Mouse (Mus musculus) E14TG2a.4 (cell line): ENCODE results near the gene Haghl.
"Not testable (repeated sequence)": the region's sequence is repeated elsewhere in the genome, so short reads cannot be mapped to it uniquely, and the experiment has no call there.

ENCODE experiments used
- H3K27me3 ChIP-seq: 2 replicates; pipeline ENCODE4 v1.6.1; 2014; ENCODE audit warnings: low read length, control low read depth; ENCODE audit not compliant: insufficient read depth
- H3K36me3 ChIP-seq: 2 replicates; pipeline ENCODE4 v1.6.1; 2014; ENCODE audit warnings: low read length, control low read depth; ENCODE audit not compliant: insufficient read depth
- H3K4me1 ChIP-seq: replicated peaks from 2 replicates; pipeline ENCODE4 v1.6.1; 2014; ENCODE audit warnings: low read depth, low read length, control low read depth
- H3K4me3 ChIP-seq: replicated peaks from 2 replicates; pipeline ENCODE4 v1.5.1; 2014; ENCODE audit warnings: mild to moderate bottlenecking, low read length
- H3K9me3 ChIP-seq: 2 replicates; pipeline ENCODE4 v1.6.1; 2014; ENCODE audit warnings: low read length, control low read depth
- CTCF ChIP-seq: conservative IDR thresholded peaks from 2 replicates; pipeline ENCODE4 v1.5.1; 2014; ENCODE audit warnings: low read length
- NANOG ChIP-seq: IDR thresholded peaks from 2 replicates; pipeline ENCODE4 v1.6.1; 2014; ENCODE audit warnings: borderline replicate concordance, low read length, mixed read lengths
- POU5F1 ChIP-seq: IDR thresholded peaks from 2 replicates; pipeline ENCODE4 v1.6.1; 2014; ENCODE audit warnings: low read length, borderline replicate concordance

The Haghl gene

GRCm38 (mm10) chr17:25749314-25749713, 36.2 kb downstream of the Haghl start:
- H3K4me1 ChIP-seq = peaks cover 39% of the 10 kb centered on the region
- TF ChIP-seq POU5F1 (no peak), CTCF (no peak), NANOG (no peak)
- 0 out of 2 replicates have a peak, but pooled peaks cover 8% of the 10 kb centered on the region for H3K27me3 ChIP-seq
- no peak overlapping the region for H3K4me3 ChIP-seq
- H3K36me3 ChIP-seq = no peaks in the 10 kb centered on the region
- H3K9me3 ChIP-seq = no peaks in the 10 kb centered on the region

GRCm38 (mm10) chr17:25748238-25748637, 37.2 kb downstream of the Haghl start:
- H3K36me3 ChIP-seq = no peaks in the 10 kb centered on the region
- no peak overlapping the region for H3K4me3 ChIP-seq
- TF ChIP-seq NANOG (no peak), POU5F1 (no peak), CTCF (no peak)
- H3K9me3 ChIP-seq = no peaks in the 10 kb centered on the region
- peaks cover 14% of the 10 kb centered on the region; the same call in 1 of the 2 replicates for H3K27me3 ChIP-seq
- H3K4me1 ChIP-seq = peaks cover 29% of the 10 kb centered on the region

- Histone ChIP-seq H3K4me3 (peak overlapping the region; percentile 29; the same call in 1 of the 2 replicates), H3K4me1 (peaks cover 24% of the 10 kb centered on the region), H3K9me3 (no peaks in the 10 kb centered on the region), H3K27me3 (peaks cover 16% of the 10 kb centered on the region; the same call in 1 of the 2 replicates), H3K36me3 (no peaks in the 10 kb centered on the region)
- TF ChIP-seq POU5F1 (no peak), NANOG (no peak), CTCF (no peak)
Measured at GRCm38 (mm10) chr17:25744311-25744710, 41.2 kb downstream of the Haghl start.

GRCm38 (mm10) chr17:25743831-25744230, 41.6 kb downstream of the Haghl start:
- H3K9me3 ChIP-seq = no peaks in the 10 kb centered on the region
- H3K27me3 ChIP-seq = peaks cover 16% of the 10 kb centered on the region; the same call in 1 of the 2 replicates
- no peaks in the 10 kb centered on the region for H3K36me3 ChIP-seq
- no peak for TF ChIP-seq NANOG
- TF ChIP-seq POU5F1 = no peak
- no peak for TF ChIP-seq CTCF
- H3K4me1 ChIP-seq = peaks cover 24% of the 10 kb centered on the region
- H3K4me3 ChIP-seq = no peak overlapping the region

- H3K36me3 ChIP-seq, H3K4me3 ChIP-seq, H3K9me3 ChIP-seq: not testable (repeated sequence)
- peaks cover 18% of the 10 kb centered on the region; the same call in 1 of the 2 replicates for H3K27me3 ChIP-seq
- peaks cover 24% of the 10 kb centered on the region for H3K4me1 ChIP-seq
Measured at GRCm38 (mm10) chr17:25741471-25741870, 44.0 kb downstream of the Haghl start.

GRCm38 (mm10) chr17:25738861-25739260, 46.6 kb downstream of the Haghl start:
- H3K4me3 ChIP-seq = no peak overlapping the region
- H3K9me3 ChIP-seq = no peaks in the 10 kb centered on the region
- peaks cover 16% of the 10 kb centered on the region for H3K4me1 ChIP-seq
- H3K27me3 ChIP-seq = peaks cover 12% of the 10 kb centered on the region; the same call in 1 of the 2 replicates
- H3K36me3 ChIP-seq = no peaks in the 10 kb centered on the region
- no peak for TF ChIP-seq CTCF
- no peak for TF ChIP-seq NANOG

- TF ChIP-seq POU5F1 (no peak), NANOG (no peak), CTCF (no peak)
- Histone ChIP-seq H3K27me3 (0 out of 2 replicates have a peak, but pooled peaks cover 3% of the 10 kb centered on the region), H3K36me3 (peaks cover 10% of the 10 kb centered on the region), H3K4me3 (no peak within 1 kb of the TSS), H3K4me1 (peaks cover 9% of the 10 kb centered on the region), H3K9me3 (no peaks in the 10 kb centered on the region)
Measured at GRCm38 (mm10) chr17:25735745-25736144, 49.7 kb downstream of the Haghl start, which contains the start of gene Mslnl. TSS of gene Mslnl (plus strand) at chr17:25736042.

GRCm38 (mm10) chr17:25735246-25735645, 50.2 kb downstream of the Haghl start:
- Histone ChIP-seq H3K9me3 (no peaks in the 10 kb centered on the region), H3K4me3 (no peak overlapping the region), H3K27me3 (0 out of 2 replicates have a peak, but pooled peaks cover 3% of the 10 kb centered on the region), H3K4me1 (peaks cover 9% of the 10 kb centered on the region), H3K36me3 (peaks cover 15% of the 10 kb centered on the region)
- TF ChIP-seq POU5F1 (no peak), NANOG (no peak)

GRCm38 (mm10) chr17:25732082-25732481, 53.4 kb downstream of the Haghl start:
- Histone ChIP-seq H3K9me3 (no peaks in the 10 kb centered on the region), H3K4me1 (peaks cover 24% of the 10 kb centered on the region), H3K4me3 (no peak overlapping the region), H3K27me3 (no peaks in the 10 kb centered on the region), H3K36me3 (peaks cover 34% of the 10 kb centered on the region)
- TF ChIP-seq CTCF = peak; percentile 38
- no peak for TF ChIP-seq POU5F1
- TF ChIP-seq NANOG = no peak
